Mouse (Mus musculus) small intestine, adult 2 months (tissue): ENCODE measurements at regions not wholly inside any gene's neighbourhood (a gene's known extent, or its start where the extent isn't known, plus 50 kb on each side); places are given as distances from the start of the nearest gene placed in this dataset.

ENCODE experiments used
- CTCF ChIP-seq: fragments of 200-500 bp; IDR thresholded peaks from 2 replicates; pipeline ENCODE4 v1.5.1; 2012; ENCODE audit warnings: low read depth, mild to moderate bottlenecking, control low read depth, inconsistent platforms, low read length, moderate library complexity, mixed read lengths; ENCODE audit not compliant: insufficient replicate concordance, insufficient read length; ENCODE audit errors: extremely low read depth
- POLR2A ChIP-seq: fragments of 200-500 bp; IDR thresholded peaks from 2 replicates; pipeline ENCODE4 v1.6.1; 2012; ENCODE audit warnings: low read depth, mild to moderate bottlenecking, control low read depth, inconsistent platforms, low read length, moderate library complexity

GRCm38 (mm10) chr3:157781071-157781470 lies 143.8 kb downstream of the Cth start:
- TF ChIP-seq CTCF = no peak
- no peak for TF ChIP-seq POLR2A
